Mouse (Mus musculus) hematopoietic stem cell, adult 5-6 weeks (primary cell): Measurements from ENCODE around the gene 1700001C19Rik. TPM values are rescaled to one million over a fixed set of nuclear protein-coding genes. Genes with fewer than 3 reads are reported as not detected.
"Not testable (repeated sequence)": the region's sequence is repeated elsewhere in the genome, so short reads cannot be mapped to it uniquely, and the experiment has no call there.

Experiments used
- ATAC-seq, 2 experiments: fragments of 125-278 bp in 1 of 2; replicated peaks in 1 of 2; 2 replicates each; pipeline ENCODE4 v1.8.0; 2016 to 2017; ENCODE audit warnings: inconsistent platforms in 2 of 2, mild to moderate bottlenecking in 2 of 2, moderate number of reproducible peaks in 2 of 2, low read depth in 1 of 2, moderate TSS enrichment in 1 of 2; ENCODE audit not compliant: low FRiP score in 2 of 2, poor library complexity in 2 of 2, severe bottlenecking in 2 of 2, insufficient read depth in 1 of 2, low TSS enrichment in 1 of 2
- total RNA-seq: library from RNA; stranded (forward); fragments of 172-1452, 232-1000 nt; gene quantifications from 2 replicates; pipeline ENCODE4 v1.2.3, GENCODE M21; 2017

Gene 1700001C19Rik
- total RNA-seq, 1 experiment from 2014 or later: 1.9 TPM

- ATAC-seq: peak in 1 of 2 experiments; percentile 30; a peak in 2 of 4 replicates
Measured at GRCm38 (mm10) chr17:47444113-47444512, 6.9 kb upstream of the 1700001C19Rik start.

GRCm38 (mm10) chr17:47442271-47442670, 5.1 kb upstream of the 1700001C19Rik start:
- ATAC-seq: no peak

- ATAC-seq: 0 out of 4 replicates have a peak, but pooled peaks of 1 of the 2 experiments have one; percentile 34
Measured at GRCm38 (mm10) chr17:47441296-47442051, 4.3 kb upstream of the 1700001C19Rik start.

GRCm38 (mm10) chr17:47440359-47440890, 3.2 kb upstream of the 1700001C19Rik start:
- ATAC-seq: no peak

- peak; percentile 5 to 41; a peak in 3 of 4 replicates for ATAC-seq
Measured at GRCm38 (mm10) chr17:47439396-47440028, 2.3 kb upstream of the 1700001C19Rik start.

GRCm38 (mm10) chr17:47438611-47439010, 1.4 kb upstream of the 1700001C19Rik start:
- ATAC-seq: no peak

GRCm38 (mm10) chr17:47436156-47436906, 845 bp downstream of the 1700001C19Rik start, which contains the start of gene AI661453:
Gene AI661453, plus strand, starts transcription at chr17:47436615.
- no peak for ATAC-seq

DNA sequence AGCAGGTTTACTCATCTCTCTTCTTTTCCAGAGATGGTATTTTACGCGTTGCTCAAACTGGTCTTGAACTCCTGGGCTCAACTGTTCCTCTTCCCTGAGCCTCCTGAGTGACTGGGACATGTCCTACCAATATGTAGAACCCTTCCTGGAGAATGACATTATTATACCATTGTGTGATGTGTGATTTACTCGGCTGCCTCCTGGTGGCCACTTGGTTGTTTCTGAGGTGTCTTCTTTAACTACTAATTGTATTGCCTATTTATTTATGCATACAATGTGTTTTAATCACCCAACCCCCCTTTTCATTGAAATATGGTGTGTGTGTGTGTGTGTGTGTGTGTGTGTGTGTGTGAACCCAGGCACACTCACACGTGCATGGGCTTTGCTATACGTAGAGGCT, 6.4 kb downstream of the 1700001C19Rik start:
- ATAC-seq: no peak

GRCm38 (mm10) chr17:47428831-47429304, 8.3 kb downstream of the 1700001C19Rik start:
- peak; percentile 42 to 71; a peak in 1 of 4 replicates for ATAC-seq

GRCm38 (mm10) chr17:47427316-47427715, 9.9 kb downstream of the 1700001C19Rik start:
- ATAC-seq: no peak

DNA sequence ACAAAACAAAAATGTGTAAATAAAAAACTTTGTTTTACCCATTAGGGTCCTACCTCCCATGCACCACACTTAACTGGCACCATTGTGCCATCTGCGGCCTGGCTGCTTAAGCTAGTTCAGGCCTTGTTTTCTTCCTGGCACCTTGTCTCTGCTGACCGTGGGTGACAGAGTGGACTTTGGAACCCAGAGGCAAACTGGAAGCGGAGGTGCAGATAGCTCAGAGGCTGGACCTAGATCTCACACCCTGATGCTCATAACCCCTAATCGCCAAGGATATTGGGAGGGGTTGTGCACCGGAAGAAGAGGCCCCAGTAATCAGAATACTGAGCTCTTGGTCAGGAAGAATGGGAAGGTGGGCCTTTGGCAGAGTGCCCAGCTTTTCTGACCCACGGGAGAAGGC, 13.0 kb downstream of the 1700001C19Rik start:
- no peak for ATAC-seq

DNA sequence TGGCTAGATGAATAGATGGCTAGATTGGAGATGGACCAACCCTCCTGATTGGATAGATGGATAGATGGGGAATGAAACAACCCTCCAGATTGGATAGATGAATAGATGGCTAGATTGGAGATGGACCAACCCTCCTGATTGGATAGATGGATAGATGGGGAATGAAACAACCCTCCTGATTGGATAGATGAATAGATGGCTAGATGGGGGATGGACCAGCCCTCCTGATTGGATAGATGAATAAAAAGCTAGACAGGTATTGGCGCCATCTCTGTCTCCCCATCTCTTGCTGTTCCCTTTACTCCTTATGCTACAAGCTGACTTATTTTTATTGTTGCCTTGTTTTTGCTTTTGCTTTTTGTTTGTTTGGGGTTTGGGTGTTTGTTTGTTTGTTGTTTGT, 14.6 kb downstream of the 1700001C19Rik start:
- ATAC-seq: not testable (repeated sequence)

GRCm38 (mm10) chr17:47421566-47421965, 15.6 kb downstream of the 1700001C19Rik start:
- no peak for ATAC-seq

GRCm38 (mm10) chr17:47420195-47420594, 17.0 kb downstream of the 1700001C19Rik start:
- no peak for ATAC-seq

- peak; percentile 27 to 38; a peak in 3 of 4 replicates for ATAC-seq
Measured at GRCm38 (mm10) chr17:47409897-47410861, 27.0 kb downstream of the 1700001C19Rik start.

GRCm38 (mm10) chr17:47408558-47408898, 28.6 kb downstream of the 1700001C19Rik start:
- ATAC-seq: peak; percentile 79 to 86
